Mouse (Mus musculus): ENCODE measurements around the gene Efcab11.

GRCm38 (mm10) chr12:99735172-99735571 is 149.1 kb downstream of the Efcab11 start:
- no peak for TF ChIP-seq CTCF (IDR thresholded peaks at IDR 0.05; ENCODE audit: borderline replicate concordance, control insufficient read depth, extremely low read depth, insufficient read depth, low read length, poor library complexity)
- no peak for TF ChIP-seq POLR2A (IDR thresholded peaks at IDR 0.05; ENCODE audit: control insufficient read depth, extremely low read depth, insufficient read depth, low read length, poor library complexity)
